Comparison of ENCODE assay signal across 16 mouse cellular contexts in the genomic region with DNA sequence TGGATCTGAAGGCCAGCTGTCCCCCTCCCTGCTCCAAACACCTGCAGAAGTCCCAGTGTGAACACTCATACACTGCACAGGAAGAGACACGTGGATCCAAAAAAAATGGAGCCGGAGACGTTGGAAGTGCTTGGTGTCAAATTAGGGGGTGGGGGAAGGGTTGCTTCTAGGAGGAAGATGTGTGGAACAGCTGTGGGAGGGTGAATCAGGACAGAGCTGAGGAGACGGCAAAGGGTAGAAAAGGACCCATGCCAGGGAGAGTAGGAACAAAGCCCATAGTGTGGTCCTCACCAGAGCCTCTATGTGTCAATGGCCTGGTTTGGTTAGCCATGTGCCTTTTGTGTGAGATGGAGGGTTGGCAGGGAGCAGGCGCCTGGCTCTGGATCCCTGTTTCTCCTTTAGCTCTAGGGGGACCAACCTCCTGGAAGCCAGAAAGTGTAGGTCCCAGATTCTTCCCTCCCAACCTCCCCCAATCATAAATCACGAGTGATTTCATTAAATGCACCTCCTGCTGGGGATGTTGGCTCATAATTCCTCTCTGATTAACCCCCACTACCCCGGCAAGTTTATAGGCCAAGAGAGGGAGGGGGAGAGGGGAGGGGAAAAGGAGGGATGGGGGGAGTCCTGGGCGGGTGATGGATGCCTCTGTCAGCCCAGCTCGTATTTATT. TPM values are rescaled to one million over a fixed set of nuclear protein-coding genes. Genes with fewer than 3 reads are reported as not detected.
DNase-seq lines count a peak whose midpoint lies in the region; ATAC-seq lines count a peak whose summit lies in the region.
"Had no signal": no experiment of that assay in that cellular context is flagged by ENCODE, and none has a peak within 500 bp of the region (broad histone marks: within the 10 kb centered on the region; RNA-seq: fewer than 3 reads in every experiment).

No protein-coding gene starts in this region.

- H3K4me1 ChIP-seq in embryonic facial prominence, embryonic 14.5 days (ENCODE audit: control insufficient read depth, insufficient read depth, low read length) = 0 out of 2 replicates have a peak, but pooled peaks cover 6% of the 10 kb centered on the region
- peaks cover 14% of the 10 kb centered on the region for H3K4me1 ChIP-seq in embryonic facial prominence, embryonic 10.5 days
- peaks cover 26% of the 10 kb centered on the region for H3K4me1 ChIP-seq in forebrain, embryonic 15.5 days
- H3K4me1 ChIP-seq in liver, embryonic 11.5 days (replicated peaks; ENCODE audit: control insufficient read depth, insufficient read depth, low read length) = no peaks in the 10 kb centered on the region
- H3K4me1 ChIP-seq: liver, embryonic 13.5 days had no signal

- no peaks in the 10 kb centered on the region for H3K9me3 ChIP-seq in embryonic facial prominence, embryonic 14.5 days (ENCODE audit: control insufficient read depth, low read length)
- H3K9me3 ChIP-seq in embryonic facial prominence, embryonic 10.5 days = no peaks in the 10 kb centered on the region
- no peaks in the 10 kb centered on the region for H3K9me3 ChIP-seq in forebrain, embryonic 15.5 days
- H3K9me3 ChIP-seq in liver, embryonic 11.5 days (ENCODE audit: control insufficient read depth, low read length) = no peaks in the 10 kb centered on the region
- H3K9me3 ChIP-seq: liver, embryonic 13.5 days had no signal

- no peaks in the 10 kb centered on the region for H3K27me3 ChIP-seq in embryonic facial prominence, embryonic 14.5 days (replicated peaks; ENCODE audit: control insufficient read depth, insufficient read depth, low read length)
- peaks cover 29% of the 10 kb centered on the region for H3K27me3 ChIP-seq in embryonic facial prominence, embryonic 10.5 days (replicated peaks; ENCODE audit: low read depth, poor library complexity, severe bottlenecking)
- H3K27me3 ChIP-seq in forebrain, embryonic 15.5 days = no peaks in the 10 kb centered on the region
- H3K27me3 ChIP-seq in liver, embryonic 11.5 days (replicated peaks; ENCODE audit: control insufficient read depth, insufficient read depth, low read length) = peaks cover 5% of the 10 kb centered on the region

- peaks cover 35% of the 10 kb centered on the region for H3K36me3 ChIP-seq in embryonic facial prominence, embryonic 14.5 days (ENCODE audit: control insufficient read depth, insufficient read depth, low read length)
- peaks cover 44% of the 10 kb centered on the region for H3K36me3 ChIP-seq in embryonic facial prominence, embryonic 10.5 days (replicated peaks)
- H3K36me3 ChIP-seq in forebrain, embryonic 15.5 days = peaks cover 38% of the 10 kb centered on the region
- H3K36me3 ChIP-seq in liver, embryonic 11.5 days (ENCODE audit: control insufficient read depth, insufficient read depth, low read length) = no peaks in the 10 kb centered on the region
- H3K36me3 ChIP-seq: liver, embryonic 13.5 days had no signal

- no peak overlapping the region for H3K9ac ChIP-seq in embryonic facial prominence, embryonic 14.5 days (ENCODE audit: low read depth, low read length)
- no peak overlapping the region for H3K9ac ChIP-seq in forebrain, embryonic 15.5 days (replicated peaks)
- H3K9ac ChIP-seq in liver, embryonic 11.5 days (ENCODE audit: low read depth, low read length) = no peak overlapping the region
- H3K9ac ChIP-seq: liver, embryonic 13.5 days had no signal

- no peak overlapping the region for H3K27ac ChIP-seq in embryonic facial prominence, embryonic 14.5 days (replicated peaks; ENCODE audit: low read depth, low read length)
- H3K27ac ChIP-seq in embryonic facial prominence, embryonic 10.5 days (replicated peaks) = no peak overlapping the region
- peak overlapping the region; percentile 85 for H3K27ac ChIP-seq in forebrain, embryonic 15.5 days (replicated peaks)
- no peak overlapping the region for H3K27ac ChIP-seq in liver, embryonic 11.5 days (ENCODE audit: low read depth, low read length)
- H3K27ac ChIP-seq: liver, embryonic 13.5 days had no signal

- WGBS in embryonic facial prominence, embryonic 14.5 days = 44% methylated on average over 9 of the region's 9 CpGs
- WGBS in embryonic facial prominence, embryonic 10.5 days = 60% methylated on average over 9 of the region's 9 CpGs
- WGBS in forebrain, embryonic 15.5 days = 23% methylated on average over 9 of the region's 9 CpGs
- WGBS in liver, embryonic 11.5 days = 57% methylated on average over 9 of the region's 9 CpGs

- H3K4me3 ChIP-seq in embryonic facial prominence, embryonic 14.5 days (ENCODE audit: low read depth, low read length) = no peak overlapping the region
- no peak overlapping the region for H3K4me3 ChIP-seq in embryonic facial prominence, embryonic 10.5 days
- no peak overlapping the region for H3K4me3 ChIP-seq in forebrain, embryonic 15.5 days
- no peak overlapping the region for H3K4me3 ChIP-seq in liver, embryonic 11.5 days (ENCODE audit: low read depth, low read length)
- H3K4me3 ChIP-seq: liver, embryonic 13.5 days had no signal

- DNase-seq in embryonic facial prominence, embryonic 14.5 days (ENCODE audit: low spot score) = no peak
- no peak for DNase-seq in embryonic facial prominence, embryonic 10.5 days (ENCODE audit: low spot score)
- DNase-seq in layer of hippocampus, adult 9-11 months = peak; percentile 56
- no peak for DNase-seq in layer of hippocampus, adult 9-10 months (ENCODE audit: low spot score)
- peak; percentile 31 for DNase-seq in mesoderm, embryonic 11.5 days (ENCODE audit: low read depth, low spot score)
- no peak for DNase-seq in liver, embryonic 11.5 days (ENCODE audit: low spot score)
- DNase-seq: cerebellum, postnatal 36 days; gastrocnemius, postnatal 36 days; heart, postnatal 14 days; kidney, postnatal 36 days; liver, embryonic 13.5 days; lung, postnatal 4 days; spleen, adult 18-20 months had no signal

- ATAC-seq in embryonic facial prominence, embryonic 14.5 days (ENCODE audit: low read depth) = peak; percentile 51; the same call in 1 of the 2 replicates
- ATAC-seq in forebrain, embryonic 15.5 days (replicated peaks) = peak; percentile 74
- no peak for ATAC-seq in granulocyte monocyte progenitor cell, adult 5-6 weeks (replicated peaks; ENCODE audit: poor library complexity, severe bottlenecking)
- no peak for ATAC-seq in liver, embryonic 11.5 days (replicated peaks; ENCODE audit: low FRiP score)
- ATAC-seq: activated CD4-positive, CD25-positive, alpha-beta regulatory T cell, adult 4 months had no signal

- no peak overlapping the region for H3K4me2 ChIP-seq in embryonic facial prominence, embryonic 14.5 days (ENCODE audit: low read depth, low read length)
- H3K4me2 ChIP-seq in forebrain, embryonic 15.5 days (replicated peaks) = no peak overlapping the region
- H3K4me2 ChIP-seq in liver, embryonic 11.5 days = no peak overlapping the region
- H3K4me2 ChIP-seq: liver, embryonic 13.5 days had no signal

RNA-seq across cellular contexts. Expression of a gene that starts 16.6 kb away (rescaled TPM):
- 51.1 and 51.9 TPM in 2 replicates for polyA plus RNA-seq in embryonic facial prominence, embryonic 14.5 days (2014; fragmentation: Nextera tagmentation; extraction: Ambion mirVana)
- 33.9 and 36.4 TPM in 2 replicates for polyA plus RNA-seq in embryonic facial prominence, embryonic 10.5 days (2016; fragmentation: Nextera tagmentation; extraction: Ambion mirVana)
- 72.1 and 74.5 TPM in 2 replicates for polyA plus RNA-seq in forebrain, embryonic 15.5 days (2015; fragmentation: Nextera tagmentation; extraction: Ambion mirVana)
- total RNA-seq in granulocyte monocyte progenitor cell, adult 5-6 weeks (2014; fragmentation: Nextera tagmentation) = 10.8 and 19.3 TPM in 2 replicates
- 5.1 and 12.2 TPM in 2 replicates for total RNA-seq in granulocyte monocyte progenitor cell, adult 5-6 weeks (2017)
- polyA plus RNA-seq in liver, embryonic 11.5 days (2014; fragmentation: Nextera tagmentation; extraction: Ambion mirVana) = 15.0 and 16.2 TPM in 2 replicates

RNA-seq across cellular contexts. Expression of a gene that starts 33.2 kb away (rescaled TPM):
- 82.9 and 94.1 TPM in 2 replicates for polyA plus RNA-seq in embryonic facial prominence, embryonic 14.5 days (2014; fragmentation: Nextera tagmentation; extraction: Ambion mirVana)
- polyA plus RNA-seq in embryonic facial prominence, embryonic 10.5 days (2016; fragmentation: Nextera tagmentation; extraction: Ambion mirVana) = 52.8 and 56.9 TPM in 2 replicates
- polyA plus RNA-seq in forebrain, embryonic 15.5 days (2015; fragmentation: Nextera tagmentation; extraction: Ambion mirVana) = 56.8 and 62.4 TPM in 2 replicates
- 69.8 and 122 TPM in 2 replicates for total RNA-seq in granulocyte monocyte progenitor cell, adult 5-6 weeks (2014; fragmentation: Nextera tagmentation)
- total RNA-seq in granulocyte monocyte progenitor cell, adult 5-6 weeks (2017) = 83.4 and 95.4 TPM in 2 replicates
- polyA plus RNA-seq in liver, embryonic 11.5 days (2014; fragmentation: Nextera tagmentation; extraction: Ambion mirVana) = 60.2 and 74.2 TPM in 2 replicates

Comparison
In these comparisons a context has a peak if more than half of its experiments do, and no peak if none do; other contexts are left out.
1. DNase-seq: peak in layer of hippocampus, adult 9-11 months (single experiment) and mesoderm, embryonic 11.5 days (single experiment); none in embryonic facial prominence, embryonic 14.5 days (single experiment), embryonic facial prominence, embryonic 10.5 days (single experiment), layer of hippocampus, adult 9-10 months (single experiment) and liver, embryonic 11.5 days (single experiment).
2. ATAC-seq: peak in embryonic facial prominence, embryonic 14.5 days (single experiment) and forebrain, embryonic 15.5 days (single experiment); none in granulocyte monocyte progenitor cell, adult 5-6 weeks (single experiment) and liver, embryonic 11.5 days (single experiment).